Comparison of ENCODE assay signal across 7 mouse cellular contexts in the genomic region with DNA sequence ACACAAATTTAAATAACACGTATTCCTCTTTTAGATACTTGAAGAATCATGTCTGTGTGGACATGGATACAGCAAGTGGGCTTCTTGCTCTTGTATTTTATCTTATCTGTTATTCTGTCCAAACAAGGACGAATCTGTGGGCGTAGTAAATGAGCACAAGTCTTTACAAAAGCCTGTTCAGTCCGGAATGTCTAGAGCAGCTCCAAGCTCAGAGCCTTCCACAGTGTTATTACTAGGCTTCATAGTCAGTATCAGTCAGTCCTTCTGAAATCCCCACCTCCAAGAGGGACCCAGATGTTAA. TPM values are rescaled to one million over a fixed set of nuclear protein-coding genes. Genes with fewer than 3 reads are reported as not detected.
DNase-seq lines count a peak whose midpoint lies in the region; ATAC-seq and TF ChIP-seq lines count a peak whose summit lies in the region.

No protein-coding gene starts in this region.

- DNase-seq in layer of hippocampus, adult 2 months (ENCODE audit: low spot score in 2 of 2), result no peak
- no peak for DNase-seq in layer of hippocampus, adult 9-11 months
- no peak for DNase-seq in embryonic facial prominence, embryonic 14.5 days (ENCODE audit: low spot score)
- no peak for DNase-seq in hindbrain, embryonic 10.5 days (ENCODE audit: low spot score)
- DNase-seq in adrenal gland, adult 8-10 months, result no peak
- no peak for DNase-seq in layer of hippocampus, adult 9-10 months (ENCODE audit: low spot score)

- whole genome bisulfite sequencing in embryonic facial prominence, embryonic 14.5 days, result 81% methylated on average over 4 of the region's 4 CpGs
- 89% methylated on average over 4 of the region's 4 CpGs for WGBS in hindbrain, embryonic 10.5 days
- 85% methylated on average over 4 of the region's 4 CpGs for WGBS in midbrain, embryonic 12.5 days

- H3K27ac ChIP-seq in layer of hippocampus, adult 2 months, result peak overlapping the region; percentile 93
- no peak overlapping the region for H3K27ac ChIP-seq in embryonic facial prominence, embryonic 14.5 days (replicated peaks; ENCODE audit: low read depth, low read length)
- peak overlapping the region; percentile 99 for H3K27ac ChIP-seq in hindbrain, embryonic 10.5 days
- no peak overlapping the region; the same call in 1 of the 2 replicates for H3K27ac ChIP-seq in midbrain, embryonic 12.5 days (replicated peaks)

- 0 out of 2 replicates have a peak, but pooled peaks cover 3% of the 10 kb centered on the region for H3K4me1 ChIP-seq in embryonic facial prominence, embryonic 14.5 days (ENCODE audit: control insufficient read depth, insufficient read depth, low read length)
- H3K4me1 ChIP-seq in hindbrain, embryonic 10.5 days (replicated peaks), result peaks cover 33% of the 10 kb centered on the region
- 0 out of 2 replicates have a peak, but pooled peaks cover 4% of the 10 kb centered on the region for H3K4me1 ChIP-seq in midbrain, embryonic 12.5 days

- ATAC-seq in embryonic facial prominence, embryonic 14.5 days (ENCODE audit: low read depth), result no peak
- ATAC-seq in midbrain, embryonic 12.5 days (ENCODE audit: low FRiP score, low read depth), result no peak

- H3K9ac ChIP-seq in embryonic facial prominence, embryonic 14.5 days (ENCODE audit: low read depth, low read length), result no peak overlapping the region
- no peak overlapping the region for H3K9ac ChIP-seq in midbrain, embryonic 12.5 days (replicated peaks)

- TF ChIP-seq CTCF in layer of hippocampus, adult 2 months (conservative IDR thresholded peaks at IDR 0.05), result no peak

- peak overlapping the region; percentile 66; the same call in 1 of the 2 replicates for H3K4me2 ChIP-seq in embryonic facial prominence, embryonic 14.5 days (ENCODE audit: low read depth, low read length)
- H3K4me2 ChIP-seq in midbrain, embryonic 12.5 days (replicated peaks), result peak overlapping the region; percentile 56; the same call in 1 of the 2 replicates

- no peaks in the 10 kb centered on the region for H3K36me3 ChIP-seq in embryonic facial prominence, embryonic 14.5 days (ENCODE audit: control insufficient read depth, insufficient read depth, low read length)
- H3K36me3 ChIP-seq in hindbrain, embryonic 10.5 days, result no peaks in the 10 kb centered on the region
- H3K36me3 ChIP-seq in midbrain, embryonic 12.5 days, result no peaks in the 10 kb centered on the region

- H3K27me3 ChIP-seq in embryonic facial prominence, embryonic 14.5 days (replicated peaks; ENCODE audit: control insufficient read depth, insufficient read depth, low read length), result no peaks in the 10 kb centered on the region
- 0 out of 2 replicates have a peak, but pooled peaks cover 10% of the 10 kb centered on the region for H3K27me3 ChIP-seq in hindbrain, embryonic 10.5 days (ENCODE audit: insufficient read depth, poor library complexity, severe bottlenecking)
- no peaks in the 10 kb centered on the region for H3K27me3 ChIP-seq in midbrain, embryonic 12.5 days

- H3K4me3 ChIP-seq in layer of hippocampus, adult 2 months, result peak overlapping the region; percentile 59
- H3K4me3 ChIP-seq in embryonic facial prominence, embryonic 14.5 days (ENCODE audit: low read depth, low read length), result no peak overlapping the region
- 0 out of 2 replicates have a peak overlapping the region, but pooled peaks have one; percentile 51 for H3K4me3 ChIP-seq in hindbrain, embryonic 10.5 days
- H3K4me3 ChIP-seq in midbrain, embryonic 12.5 days, result no peak overlapping the region

- H3K9me3 ChIP-seq in embryonic facial prominence, embryonic 14.5 days (ENCODE audit: control insufficient read depth, low read length), result no peaks in the 10 kb centered on the region
- H3K9me3 ChIP-seq in hindbrain, embryonic 10.5 days, result no peaks in the 10 kb centered on the region
- no peaks in the 10 kb centered on the region for H3K9me3 ChIP-seq in midbrain, embryonic 12.5 days

RNA-seq across cellular contexts. Expression of a gene that starts 52.2 kb away (rescaled TPM):
- total RNA-seq in layer of hippocampus, adult 2 months (2021), result 1 to 10 TPM; 2.8 to 3.0 TPM
- 4.0 and 4.1 TPM in 2 replicates for polyA plus RNA-seq in embryonic facial prominence, embryonic 14.5 days (2014; fragmentation: Nextera tagmentation; extraction: Ambion mirVana)
- 1.6 and 2.1 TPM in 2 replicates for polyA plus RNA-seq in hindbrain, embryonic 10.5 days (2016; fragmentation: Nextera tagmentation; extraction: Ambion mirVana)
- polyA plus RNA-seq in midbrain, embryonic 12.5 days (2016; fragmentation: Nextera tagmentation; extraction: Ambion mirVana), result 5.4 and 5.9 TPM in 2 replicates
- total RNA-seq in adrenal gland, adult 8-10 months (2022), result not detected

Comparison
In these comparisons a context has a peak if more than half of its experiments do, and no peak if none do; other contexts are left out.
1. H3K27ac ChIP-seq: peak in layer of hippocampus, adult 2 months (single experiment) and hindbrain, embryonic 10.5 days (single experiment); none in embryonic facial prominence, embryonic 14.5 days (single experiment) and midbrain, embryonic 12.5 days (single experiment).
2. H3K4me3 ChIP-seq: peak in layer of hippocampus, adult 2 months (single experiment) and hindbrain, embryonic 10.5 days (single experiment); none in embryonic facial prominence, embryonic 14.5 days (single experiment) and midbrain, embryonic 12.5 days (single experiment).